Mouse (Mus musculus): ENCODE results near the gene Lhx3. TPM values are rescaled to one million over a fixed set of nuclear protein-coding genes. Genes with fewer than 3 reads are reported as not detected.

The Lhx3 gene
- polyA plus RNA-seq, 1 experiment from 2014 or later, result not detected

- DNase-seq (ENCODE audit: low spot score), result no peak
- peaks cover 5% of the 10 kb centered on the region; the same call in 1 of the 2 replicates for H3K36me3 ChIP-seq (ENCODE audit: insufficient read depth, low read length)
- WGBS, result 15% methylated on average over 10 of the region's 10 CpGs
- H3K4me2 ChIP-seq (replicated peaks; ENCODE audit: low read depth, low read length), result no peak overlapping the region
- no peak for ATAC-seq
- H3K27me3 ChIP-seq (replicated peaks; ENCODE audit: insufficient read depth, low read length), result peaks cover 72% of the 10 kb centered on the region
- H3K9me3 ChIP-seq (ENCODE audit: low read length), result no peaks in the 10 kb centered on the region
- no peaks in the 10 kb centered on the region for H3K4me1 ChIP-seq (ENCODE audit: insufficient read depth, low read depth, low read length)
- TF ChIP-seq CTCF (IDR thresholded peaks at IDR 0.05) (no peak), EP300 (IDR thresholded peaks at IDR 0.05) (no peak)
- no peak overlapping the region for H3K9ac ChIP-seq (replicated peaks; ENCODE audit: low read depth)
- H3K27ac ChIP-seq (ENCODE audit: low read length), result no peak overlapping the region
- H3K4me3 ChIP-seq (ENCODE audit: low read depth, low read length), result no peak overlapping the region
Measured at GRCm38 (mm10) chr2:26205761-26206160, 2.3 kb downstream of the Lhx3 start.

GRCm38 (mm10) chr2:26205126-26205525, 3.0 kb downstream of the Lhx3 start:
- 4% methylated on average over 16 of the region's 16 CpGs for WGBS
- TF ChIP-seq CTCF (IDR thresholded peaks at IDR 0.05) (no peak), EP300 (IDR thresholded peaks at IDR 0.05) (no peak)
- no peak overlapping the region for H3K4me2 ChIP-seq (replicated peaks; ENCODE audit: low read depth, low read length)
- no peak overlapping the region for H3K27ac ChIP-seq (ENCODE audit: low read length)
- 0 out of 2 replicates have a peak, but pooled peaks cover 2% of the 10 kb centered on the region for H3K36me3 ChIP-seq (ENCODE audit: insufficient read depth, low read length)
- no peak overlapping the region for H3K4me3 ChIP-seq (ENCODE audit: low read depth, low read length)
- H3K9me3 ChIP-seq (ENCODE audit: low read length), result no peaks in the 10 kb centered on the region
- no peak overlapping the region for H3K9ac ChIP-seq (replicated peaks; ENCODE audit: low read depth)
- peak; percentile 39 for DNase-seq (ENCODE audit: low spot score)
- no peak for ATAC-seq
- no peaks in the 10 kb centered on the region for H3K4me1 ChIP-seq (ENCODE audit: insufficient read depth, low read depth, low read length)
- H3K27me3 ChIP-seq (replicated peaks; ENCODE audit: insufficient read depth, low read length), result peaks cover 77% of the 10 kb centered on the region

DNA sequence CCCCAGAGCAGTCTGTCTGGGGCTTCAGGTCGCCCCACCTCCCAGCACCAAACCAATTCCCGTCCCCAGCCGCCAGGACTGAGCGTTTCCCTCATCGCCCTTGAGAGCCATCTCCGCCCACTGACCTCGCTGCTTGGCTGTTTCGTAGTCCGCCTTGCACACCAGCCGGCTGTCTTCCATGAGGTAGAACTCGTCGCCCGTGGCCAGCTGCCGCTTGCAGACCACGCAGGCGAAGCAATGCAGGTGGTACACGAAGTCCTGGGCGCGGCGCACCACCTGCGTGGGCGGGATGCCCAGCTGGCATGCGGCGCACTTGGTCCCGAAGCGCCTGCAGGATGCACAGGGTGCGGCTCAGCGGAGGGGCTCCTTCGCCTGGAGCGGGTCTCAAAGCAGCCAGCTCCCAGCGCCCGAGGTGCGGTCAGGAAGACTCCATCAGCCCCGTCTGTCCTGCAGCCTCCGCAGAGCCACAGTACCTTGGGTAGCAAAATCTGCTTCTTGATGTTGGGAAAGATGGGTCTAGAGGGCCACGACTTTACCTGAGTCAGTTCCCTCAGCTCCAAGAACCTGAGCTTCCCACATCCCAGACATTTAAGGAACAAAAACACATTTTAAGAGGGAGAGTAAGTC, 5.1 kb downstream of the Lhx3 start:
- 3% methylated on average over 36 of the region's 36 CpGs for WGBS
- H3K27ac ChIP-seq (ENCODE audit: low read length), result no peak overlapping the region
- H3K9me3 ChIP-seq (ENCODE audit: low read length), result no peaks in the 10 kb centered on the region
- H3K36me3 ChIP-seq (ENCODE audit: insufficient read depth, low read length), result no peaks in the 10 kb centered on the region
- DNase-seq (ENCODE audit: low spot score) (no peak), ATAC-seq (no peak)
- H3K4me1 ChIP-seq (ENCODE audit: insufficient read depth, low read depth, low read length), result no peaks in the 10 kb centered on the region
- H3K4me2 ChIP-seq (replicated peaks; ENCODE audit: low read depth, low read length), result no peak overlapping the region
- no peak overlapping the region for H3K9ac ChIP-seq (replicated peaks; ENCODE audit: low read depth)
- TF ChIP-seq EP300 (IDR thresholded peaks at IDR 0.05), result no peak
- peaks cover 87% of the 10 kb centered on the region for H3K27me3 ChIP-seq (replicated peaks; ENCODE audit: insufficient read depth, low read length)
- H3K4me3 ChIP-seq (ENCODE audit: low read depth, low read length), result no peak overlapping the region

DNA sequence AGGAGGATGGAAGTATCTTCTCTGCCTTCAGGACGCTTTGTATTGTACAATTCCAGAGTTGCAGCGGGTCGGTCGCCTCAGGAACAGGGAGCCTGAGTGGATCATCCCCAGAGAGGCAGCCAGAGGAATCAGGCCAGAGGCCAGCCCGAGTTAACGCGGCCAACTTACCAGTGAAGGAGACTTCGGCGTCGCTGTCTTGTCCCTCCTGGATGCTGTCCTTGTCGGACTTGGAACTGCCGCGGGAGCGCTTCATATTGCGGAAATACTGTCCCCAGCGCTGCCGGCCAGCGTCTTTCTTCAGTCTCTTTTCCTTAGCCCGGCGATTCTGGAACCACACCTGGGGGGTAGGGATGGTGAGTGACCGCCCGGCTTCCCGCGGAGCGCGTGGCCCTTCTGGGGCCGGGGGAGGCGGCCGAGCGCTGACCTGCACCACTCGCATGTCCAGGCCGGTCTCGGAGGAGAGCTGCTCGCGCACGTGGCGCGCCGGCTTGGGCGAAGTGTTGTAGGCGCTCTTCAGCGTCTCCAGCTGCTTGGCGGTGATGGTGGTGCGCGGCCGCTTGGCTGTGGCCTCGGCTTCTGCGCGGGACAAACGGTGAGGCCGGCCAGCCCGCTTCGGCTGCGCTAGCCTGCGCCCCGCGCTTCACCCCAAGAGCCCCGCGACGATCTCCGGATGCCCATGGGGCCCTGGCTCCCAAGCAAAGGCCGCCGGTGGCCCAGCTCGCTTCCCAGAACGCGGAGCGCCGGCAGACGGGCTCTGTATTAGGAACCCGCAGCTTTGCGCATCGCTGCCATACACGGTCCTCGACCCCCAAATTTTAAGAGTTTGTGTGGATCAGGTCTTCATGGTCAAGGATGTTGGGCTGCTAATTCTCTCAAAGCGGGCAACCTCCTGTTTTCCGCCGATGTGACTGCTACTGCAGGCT, 5.9 kb downstream of the Lhx3 start:
- WGBS, result 1% methylated on average over 72 of the region's 77 CpGs
- Histone ChIP-seq H3K27ac (ENCODE audit: low read length) (no peak overlapping the region), H3K27me3 (replicated peaks; ENCODE audit: insufficient read depth, low read length) (peaks cover 79% of the 10 kb centered on the region), H3K9me3 (ENCODE audit: low read length) (no peaks in the 10 kb centered on the region), H3K4me1 (ENCODE audit: insufficient read depth, low read depth, low read length) (no peaks in the 10 kb centered on the region), H3K4me2 (replicated peaks; ENCODE audit: low read depth, low read length) (no peak overlapping the region), H3K4me3 (ENCODE audit: low read depth, low read length) (no peak overlapping the region), H3K36me3 (ENCODE audit: insufficient read depth, low read length) (no peaks in the 10 kb centered on the region), H3K9ac (replicated peaks; ENCODE audit: low read depth) (no peak overlapping the region)
- TF ChIP-seq EP300 (IDR thresholded peaks at IDR 0.05), result no peak
- TF ChIP-seq CTCF (IDR thresholded peaks at IDR 0.05), result no peak
- no peak for DNase-seq (ENCODE audit: low spot score)
- ATAC-seq, result no peak

GRCm38 (mm10) chr2:26198488-26198887, 9.6 kb downstream of the Lhx3 start:
- DNase-seq (ENCODE audit: low spot score), result peak; percentile 46
- WGBS, result 0% methylated on average over 10 of the region's 10 CpGs
- ATAC-seq, result peak; percentile 69
- Histone ChIP-seq H3K4me2 (replicated peaks; ENCODE audit: low read depth, low read length) (no peak overlapping the region; the same call in 1 of the 2 replicates), H3K4me1 (ENCODE audit: insufficient read depth, low read depth, low read length) (no peaks in the 10 kb centered on the region), H3K4me3 (ENCODE audit: low read depth, low read length) (no peak overlapping the region), H3K9ac (replicated peaks; ENCODE audit: low read depth) (no peak overlapping the region), H3K27ac (ENCODE audit: low read length) (no peak overlapping the region), H3K9me3 (ENCODE audit: low read length) (no peaks in the 10 kb centered on the region), H3K27me3 (replicated peaks; ENCODE audit: insufficient read depth, low read length) (peaks cover 46% of the 10 kb centered on the region), H3K36me3 (ENCODE audit: insufficient read depth, low read length) (no peaks in the 10 kb centered on the region)
- TF ChIP-seq EP300 (IDR thresholded peaks at IDR 0.05) (no peak), CTCF (IDR thresholded peaks at IDR 0.05) (peak; percentile 12; the same call in 1 of the 2 replicates)

GRCm38 (mm10) chr2:26194552-26195339, 13.3 kb downstream of the Lhx3 start:
- H3K9me3 ChIP-seq (ENCODE audit: low read length), result no peaks in the 10 kb centered on the region
- DNase-seq (ENCODE audit: low spot score) (no peak), ATAC-seq (no peak)
- H3K27ac ChIP-seq (ENCODE audit: low read length), result no peak overlapping the region
- WGBS, result 39% methylated on average over 7 of the region's 7 CpGs
- no peak overlapping the region for H3K9ac ChIP-seq (replicated peaks; ENCODE audit: low read depth)
- no peaks in the 10 kb centered on the region for H3K4me1 ChIP-seq (ENCODE audit: insufficient read depth, low read depth, low read length)
- no peak overlapping the region for H3K4me2 ChIP-seq (replicated peaks; ENCODE audit: low read depth, low read length)
- no peaks in the 10 kb centered on the region for H3K36me3 ChIP-seq (ENCODE audit: insufficient read depth, low read length)
- TF ChIP-seq CTCF (IDR thresholded peaks at IDR 0.05) (no peak), EP300 (IDR thresholded peaks at IDR 0.05) (no peak)
- no peak overlapping the region for H3K4me3 ChIP-seq (ENCODE audit: low read depth, low read length)
- H3K27me3 ChIP-seq (replicated peaks; ENCODE audit: insufficient read depth, low read length), result 0 out of 2 replicates have a peak, but pooled peaks cover 10% of the 10 kb centered on the region
